In the genomic region with DNA sequence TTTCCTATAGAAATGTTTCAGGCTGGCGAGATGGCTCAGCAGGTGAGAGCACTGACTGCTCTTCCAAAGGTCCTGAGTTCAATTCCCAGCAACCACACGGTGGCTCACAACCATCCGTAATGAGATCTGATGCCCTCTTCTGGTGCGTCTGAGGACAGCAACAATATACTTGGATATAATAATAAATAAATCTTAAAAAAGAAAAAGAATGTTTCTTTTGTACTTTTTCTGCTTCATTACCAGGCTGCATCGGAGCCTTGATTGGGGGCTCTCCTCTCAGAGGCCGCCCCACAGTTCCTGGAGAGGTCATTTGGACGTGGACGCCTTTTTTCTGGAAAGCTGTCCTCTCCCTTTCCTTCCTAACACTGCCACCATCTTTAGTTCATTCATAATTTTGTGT, we compare ENCODE assay signal across 5 mouse cellular contexts. TPM values are rescaled to one million over a fixed set of nuclear protein-coding genes. Genes with fewer than 3 reads are reported as not detected.
DNase-seq lines count a peak whose midpoint lies in the region; ATAC-seq and TF ChIP-seq lines count a peak whose summit lies in the region.
"Not testable (repeated sequence)": the region's sequence is repeated elsewhere in the genome, so short reads cannot be mapped to it uniquely, and the experiment has no call there.

No protein-coding gene starts in this region.

- not testable (repeated sequence) for ATAC-seq in forebrain, postnatal 0 days; intestine, postnatal 0 days; lung, postnatal 0 days

- H3K4me1 ChIP-seq in forebrain, postnatal 0 days (ENCODE audit: insufficient read depth); intestine, postnatal 0 days (replicated peaks; ENCODE audit: control insufficient read depth, insufficient read depth, low read length); lung, postnatal 0 days (ENCODE audit: insufficient read depth, low read depth, low read length): not testable (repeated sequence)

- H3K9me3 ChIP-seq in forebrain, postnatal 0 days (ENCODE audit: low read length); intestine, postnatal 0 days (ENCODE audit: control insufficient read depth); lung, postnatal 0 days (ENCODE audit: low read length): not testable (repeated sequence)

- H3K4me2 ChIP-seq in forebrain, postnatal 0 days (ENCODE audit: low read depth); intestine, postnatal 0 days (replicated peaks; ENCODE audit: low read depth); lung, postnatal 0 days (replicated peaks; ENCODE audit: low read depth, low read length): not testable (repeated sequence)

- 0 out of 2 replicates have a peak, but pooled peaks have one; percentile 16 for TF ChIP-seq CTCF in forebrain, postnatal 0 days (IDR thresholded peaks at IDR 0.05; ENCODE audit: low read depth)
- peak; percentile 8; the same call in 1 of the 2 replicates for TF ChIP-seq CTCF in intestine, postnatal 0 days (IDR thresholded peaks at IDR 0.05; ENCODE audit: low read depth)
- peak; percentile 20 for TF ChIP-seq CTCF in left cerebral cortex, adult 2 months (IDR thresholded peaks at IDR 0.05)
- TF ChIP-seq CTCF in lung, postnatal 0 days (IDR thresholded peaks at IDR 0.05), result 0 out of 2 replicates have a peak, but pooled peaks have one; percentile 15

- 91% methylated on average over 8 of the region's 8 CpGs for WGBS in forebrain, postnatal 0 days
- 87% methylated on average over 8 of the region's 8 CpGs for WGBS in intestine, postnatal 0 days
- WGBS in lung, postnatal 0 days, result 83% methylated on average over 8 of the region's 8 CpGs

- not testable (repeated sequence) for TF ChIP-seq EP300 in lung, postnatal 0 days (IDR thresholded peaks at IDR 0.05)

- peaks cover 14% of the 10 kb centered on the region for H3K36me3 ChIP-seq in forebrain, postnatal 0 days (ENCODE audit: insufficient read depth)
- H3K36me3 ChIP-seq in intestine, postnatal 0 days (ENCODE audit: control insufficient read depth, insufficient read depth); lung, postnatal 0 days (ENCODE audit: insufficient read depth, low read length): not testable (repeated sequence)

- H3K4me3 ChIP-seq in forebrain, postnatal 0 days (ENCODE audit: low read depth, low read length); intestine, postnatal 0 days (ENCODE audit: low read depth, low read length); left cerebral cortex, adult 2 months; lung, postnatal 0 days (ENCODE audit: low read depth, low read length): not testable (repeated sequence)

- not testable (repeated sequence) for H3K9ac ChIP-seq in forebrain, postnatal 0 days; intestine, postnatal 0 days (ENCODE audit: low read depth, low read length); lung, postnatal 0 days (replicated peaks; ENCODE audit: low read depth)

- H3K27me3 ChIP-seq in forebrain, postnatal 0 days (ENCODE audit: insufficient read depth, low read length); intestine, postnatal 0 days (replicated peaks; ENCODE audit: control insufficient read depth, insufficient read depth, low read length); lung, postnatal 0 days (replicated peaks; ENCODE audit: insufficient read depth, low read length): not testable (repeated sequence)

- not testable (repeated sequence) for DNase-seq in forebrain, postnatal 0 days; left cerebral cortex, adult 2 months (ENCODE audit: extremely low spot score in 1 of 2, low spot score in 2 of 2); lung, postnatal 0 days (ENCODE audit: low spot score)
- peak; percentile 71 for DNase-seq in heart, adult 11 months

- not testable (repeated sequence) for H3K27ac ChIP-seq in forebrain, postnatal 0 days (ENCODE audit: low read depth, low read length); intestine, postnatal 0 days (ENCODE audit: low read depth, low read length); left cerebral cortex, adult 2 months; lung, postnatal 0 days (ENCODE audit: low read length)

- intact Hi-C loops in left cerebral cortex, adult 2 months (cut with DNase I), result loop anchor here (2.0 kb wide), 1 partner anchor 51 kb away; a partner anchor contains a TSS

RNA-seq across cellular contexts. Expression of a gene that starts 51.1 kb away (rescaled TPM):
- 56.7 and 85.1 TPM in 2 replicates for total RNA-seq in forebrain, postnatal 0 days (2014; rRNA removed)
- 14.6 and 27.7 TPM in 2 replicates for polyA plus RNA-seq in forebrain, postnatal 0 days (2015; fragmentation: Nextera tagmentation; extraction: Ambion mirVana)
- 16.2 and 17.3 TPM in 2 replicates for polyA plus RNA-seq in intestine, postnatal 0 days (2015; fragmentation: Nextera tagmentation; extraction: Ambion mirVana)
- total RNA-seq in left cerebral cortex, adult 2 months (2021), result 100 to 1,000 TPM; 262 to 266 TPM
- polyA plus RNA-seq in lung, postnatal 0 days (2015; fragmentation: Nextera tagmentation; extraction: Ambion mirVana), result 32.3 and 37.0 TPM in 2 replicates
